In the genomic region with DNA sequence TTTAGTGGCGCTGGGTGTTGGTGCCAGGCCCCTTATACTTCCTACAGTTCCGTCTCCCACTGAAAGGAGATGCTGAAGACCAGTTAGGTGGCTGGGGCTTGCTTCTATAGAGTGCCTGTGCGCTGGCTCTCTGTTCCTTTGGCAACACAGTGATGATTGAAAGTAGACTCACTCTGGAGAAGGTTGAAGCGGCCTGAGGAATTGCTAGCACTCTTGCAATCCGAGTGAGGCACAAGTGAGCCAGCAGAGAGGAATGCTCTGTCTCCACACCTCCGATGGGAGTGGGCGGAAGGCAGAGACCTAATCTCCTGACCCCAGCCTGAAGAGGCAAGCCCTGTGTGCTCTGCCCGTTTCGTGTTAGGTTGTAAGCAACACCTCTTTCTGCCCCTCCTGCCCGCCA, we compare ENCODE assay signal across 10 mouse cellular contexts. TPM values are rescaled to one million over a fixed set of nuclear protein-coding genes. Genes with fewer than 3 reads are reported as not detected.
DNase-seq lines count a peak whose midpoint lies in the region; ATAC-seq and TF ChIP-seq lines count a peak whose summit lies in the region.
"Had no signal": no experiment of that assay in that cellular context is flagged by ENCODE, and none has a peak within 500 bp of the region (broad histone marks: within the 10 kb centered on the region; RNA-seq: fewer than 3 reads in every experiment).

No protein-coding gene starts in this region.

- no peaks in the 10 kb centered on the region for H3K27me3 ChIP-seq in heart, embryonic 13.5 days (replicated peaks)
- H3K27me3 ChIP-seq in thymus, adult 2 months (ENCODE audit: control insufficient read depth, insufficient read depth, low read length): no peaks in the 10 kb centered on the region

- peaks cover 45% of the 10 kb centered on the region for H3K4me1 ChIP-seq in heart, embryonic 13.5 days
- H3K4me1 ChIP-seq in thymus, adult 2 months (replicated peaks; ENCODE audit: control insufficient read depth, insufficient read depth, low read length): peaks cover 53% of the 10 kb centered on the region

- H3K36me3 ChIP-seq in heart, embryonic 13.5 days: peaks cover 20% of the 10 kb centered on the region
- H3K36me3 ChIP-seq in thymus, adult 2 months (ENCODE audit: control insufficient read depth, insufficient read depth, low read length): peaks cover 13% of the 10 kb centered on the region
- H3K36me3 ChIP-seq: hindbrain, embryonic 15.5 days; neural tube, embryonic 15.5 days had no signal

- H3K4me3 ChIP-seq in heart, embryonic 13.5 days: peak overlapping the region; percentile 78
- peak overlapping the region; percentile 6 for H3K4me3 ChIP-seq in thymus, adult 2 months (ENCODE audit: control insufficient read depth, insufficient read depth, low read length)
- H3K4me3 ChIP-seq: hindbrain, embryonic 15.5 days; neural tube, embryonic 15.5 days had no signal

- no peaks in the 10 kb centered on the region for H3K9me3 ChIP-seq in heart, embryonic 13.5 days
- H3K9me3 ChIP-seq: hindbrain, embryonic 15.5 days; neural tube, embryonic 15.5 days had no signal

- no peak for TF ChIP-seq POLR2A in thymus, adult 2 months (IDR thresholded peaks at IDR 0.05; ENCODE audit: control insufficient read depth, extremely low read depth, insufficient read depth, low read length, poor library complexity)

- 32% methylated on average over 10 of the region's 10 CpGs for WGBS in heart, embryonic 13.5 days
- WGBS in thymus, adult 2 months: 62% methylated on average over 10 of the region's 10 CpGs

- no peak for ATAC-seq in heart, embryonic 13.5 days (ENCODE audit: extremely low read depth, insufficient number of reproducible peaks, low FRiP score, low TSS enrichment)

- no peak for DNase-seq in heart, postnatal 36 days
- no peak for DNase-seq in thymus, adult 2 months
- no peak for DNase-seq in thymus, postnatal 36 days
- DNase-seq in fat pad, adult 2 months (ENCODE audit: extremely low read depth, low read depth, low spot score): peak; percentile 66
- no peak for DNase-seq in right cerebral cortex, postnatal 14 days
- no peak for DNase-seq in urinary bladder, postnatal 10 days (ENCODE audit: low spot score)
- DNase-seq in thymus, postnatal 4 days: no peak

- intact Hi-C loops in heart, postnatal 36 days (cut with DNase I): loop anchor here (5.0 kb wide), 1 partner anchor 109 kb away; no protein-coding TSS in a partner anchor

- H3K4me2 ChIP-seq in heart, embryonic 13.5 days: peak overlapping the region; percentile 94

- peak overlapping the region; percentile 41; the same call in 1 of the 2 replicates for H3K9ac ChIP-seq in heart, embryonic 13.5 days
- H3K9ac ChIP-seq: hindbrain, embryonic 15.5 days; neural tube, embryonic 15.5 days had no signal

- TF ChIP-seq CTCF in thymus, adult 2 months (IDR thresholded peaks at IDR 0.05; ENCODE audit: borderline replicate concordance, control insufficient read depth, extremely low read depth, insufficient read depth, low read length, poor library complexity): no peak

- H3K27ac ChIP-seq in heart, embryonic 13.5 days (replicated peaks): peak overlapping the region; percentile 41
- no peak overlapping the region for H3K27ac ChIP-seq in thymus, adult 2 months (ENCODE audit: control insufficient read depth, insufficient read depth, low read length)
- H3K27ac ChIP-seq: hindbrain, embryonic 15.5 days; neural tube, embryonic 15.5 days had no signal

RNA-seq across cellular contexts. Expression of a gene that starts 2.5 kb away (rescaled TPM):
- 7.8 and 8.0 TPM in 2 replicates for polyA plus RNA-seq in heart, embryonic 13.5 days (2015; fragmentation: Nextera tagmentation; extraction: Ambion mirVana)
- total RNA-seq in heart, postnatal 36 days (2021): 10 to 100 TPM in 1 of 2 experiments, 1 to 10 TPM in 1; 4.1 to 12.8 TPM
- 46.7 and 57.6 TPM in 2 replicates for polyA plus RNA-seq in thymus, adult 2 months (2012; rRNA removed)

RNA-seq across cellular contexts. Expression of a gene that starts 57.5 kb away (rescaled TPM):
- polyA plus RNA-seq in heart, embryonic 13.5 days (2015; fragmentation: Nextera tagmentation; extraction: Ambion mirVana): 283 and 325 TPM in 2 replicates
- 10 to 100 TPM; 68.3 to 78.2 TPM for total RNA-seq in heart, postnatal 36 days (2021)
- 171 and 197 TPM in 2 replicates for polyA plus RNA-seq in thymus, adult 2 months (2012; rRNA removed)
